In genomic region chr1:54841788-54842187, GRCm38 (mm10) we compare ENCODE assay signal across 10 mouse cellular contexts.
DNase-seq lines count a peak whose midpoint lies in the region; ATAC-seq and TF ChIP-seq lines count a peak whose summit lies in the region.
"Had no signal": no experiment of that assay in that cellular context is flagged by ENCODE, and none has a peak within 500 bp of the region (broad histone marks: within the 10 kb centered on the region; RNA-seq: fewer than 3 reads in every experiment).

No protein-coding gene starts in this region.

- H3K27me3 ChIP-seq in heart, embryonic 16.5 days (ENCODE audit: control insufficient read depth, insufficient read depth, low read length): no peaks in the 10 kb centered on the region
- no peaks in the 10 kb centered on the region for H3K27me3 ChIP-seq in CH12.LX (replicated peaks)

- H3K4me2 ChIP-seq in heart, embryonic 16.5 days (ENCODE audit: low read depth, low read length): no peak overlapping the region
- peak overlapping the region; percentile 24; the same call in 1 of the 2 replicates for H3K4me2 ChIP-seq in CH12.LX (ENCODE audit: insufficient read depth, low read depth, poor library complexity, severe bottlenecking)

- H3K9ac ChIP-seq in heart, embryonic 16.5 days (ENCODE audit: low read length): no peak overlapping the region
- H3K9ac ChIP-seq in CH12.LX (ENCODE audit: insufficient read depth, low read depth): no peak overlapping the region
- H3K9ac ChIP-seq: liver, embryonic 14.5 days had no signal

- H3K4me3 ChIP-seq in heart, embryonic 16.5 days (ENCODE audit: low read length): no peak overlapping the region
- no peak overlapping the region for H3K4me3 ChIP-seq in CH12.LX (replicated peaks in 1 of 3; ENCODE audit: low read depth in 2 of 3, low read length in 2 of 3, poor library complexity in 1 of 3)

- H3K4me1 ChIP-seq in heart, embryonic 16.5 days (ENCODE audit: control insufficient read depth, insufficient read depth, low read length): peaks cover 25% of the 10 kb centered on the region
- H3K4me1 ChIP-seq in CH12.LX (ENCODE audit: control insufficient read depth in 1 of 2, insufficient read depth in 2 of 2): peaks cover 32 to 87% of the 10 kb centered on the region in 2 experiments

- ATAC-seq in heart, embryonic 16.5 days (replicated peaks; ENCODE audit: extremely low read depth, insufficient read depth, low FRiP score): peak; percentile 47
- peak; percentile 79 for ATAC-seq in megakaryocyte, adult 5-6 weeks (ENCODE audit: poor library complexity, severe bottlenecking)

- 49% methylated on average over 5 of the region's 5 CpGs for WGBS in heart, embryonic 16.5 days

- H3K79me2 ChIP-seq in CH12.LX (replicated peaks; ENCODE audit: control insufficient read depth, extremely low read depth, insufficient read depth, poor library complexity, severe bottlenecking): peaks cover under 1% of the 10 kb centered on the region; the same call in 1 of the 2 replicates

- TF ChIP-seq CTCF in CH12.LX (conservative IDR thresholded peaks at IDR 0.05 in 1 of 2, IDR thresholded peaks at IDR 0.05 in 1 of 2; ENCODE audit: low read depth in 2 of 2, low read length in 2 of 2): no peak

- TF ChIP-seq RAD21 in CH12.LX (IDR thresholded peaks at IDR 0.05; ENCODE audit: low read depth, low read length): no peak

- dilution Hi-C loops in CH12.LX (cut with MboI; ENCODE audit: extremely low pct_ligation_motif_present, extremely low pct_unique_long_range_greater_than_20kb, low sequenced_read_pairs): no loop called here

- no peak for DNase-seq in heart, adult 18-20 months
- peak; percentile 97 for DNase-seq in CH12.LX (ENCODE audit: extremely low read depth)
- peak; percentile 67 to 79 for DNase-seq in thymus, adult 18-20 months
- no peak for DNase-seq in frontal cortex, postnatal 10 days (ENCODE audit: low spot score in 2 of 2)
- DNase-seq in adrenal gland, postnatal 25 days: no peak
- no peak for DNase-seq in cerebellum, adult 11 months
- DNase-seq: kidney, adult 11 months had no signal

- no peaks in the 10 kb centered on the region for H3K36me3 ChIP-seq in heart, embryonic 16.5 days (ENCODE audit: control insufficient read depth, insufficient read depth)
- H3K36me3 ChIP-seq in CH12.LX (replicated peaks in 1 of 2; ENCODE audit: control insufficient read depth in 1 of 2, insufficient read depth in 1 of 2, low read length in 1 of 2): no peaks in the 10 kb centered on the region

- in situ Hi-C loops in CH12.LX (cut with MboI; ENCODE audit: low pct_ligation_motif_present, low pct_unique_long_range_greater_than_20kb, low sequenced_read_pairs): no loop called here

- TF ChIP-seq EP300 in CH12.LX (IDR thresholded peaks at IDR 0.05; ENCODE audit: low read length): peak; percentile 80

- H3K27ac ChIP-seq in heart, embryonic 16.5 days (ENCODE audit: low read length): no peak overlapping the region
- H3K27ac ChIP-seq in CH12.LX (ENCODE audit: insufficient read depth, low read depth): peak overlapping the region; percentile 51
- H3K27ac ChIP-seq: liver, embryonic 14.5 days had no signal

- TF ChIP-seq POLR2A in CH12.LX (IDR thresholded peaks at IDR 0.05; ENCODE audit: low read depth, low read length): peak; percentile 55

- H3K9me3 ChIP-seq in heart, embryonic 16.5 days (replicated peaks; ENCODE audit: control insufficient read depth, low read length): no peaks in the 10 kb centered on the region
- no peaks in the 10 kb centered on the region for H3K9me3 ChIP-seq in CH12.LX (replicated peaks; ENCODE audit: low read length)

TF ChIP-seq in CH12.LX, 34 proteins besides CTCF, POLR2A, EP300 and RAD21:
- peak; percentile 90 for TF ChIP-seq TCF12 (IDR thresholded peaks at IDR 0.05; ENCODE audit: low read depth, low read length)
- TF ChIP-seq ETS1 (conservative IDR thresholded peaks at IDR 0.05; ENCODE audit: low read depth, low read length): peak; percentile 81
- peak; percentile 88 for TF ChIP-seq MEF2A (IDR thresholded peaks at IDR 0.05; ENCODE audit: borderline replicate concordance, low read depth, low read length)
- peak; percentile 88 for TF ChIP-seq IRF4 (IDR thresholded peaks at IDR 0.05; ENCODE audit: low read depth, low read length)
- no peak for TF ChIP-seq GABPA (IDR thresholded peaks at IDR 0.05; ENCODE audit: insufficient replicate concordance, low read depth, low read length)
- no peak for TF ChIP-seq NRF1 (IDR thresholded peaks at IDR 0.05; ENCODE audit: low read depth, low read length)
- TF ChIP-seq MAX (IDR thresholded peaks at IDR 0.05; ENCODE audit: low read length): no peak; the same call in 1 of the 2 replicates
- no peak for TF ChIP-seq MXI1 (IDR thresholded peaks at IDR 0.05; ENCODE audit: low read depth, low read length)
- no peak for TF ChIP-seq ZKSCAN1 (IDR thresholded peaks at IDR 0.05; ENCODE audit: borderline replicate concordance, low read depth, low read length)
- TF ChIP-seq NELFE (IDR thresholded peaks at IDR 0.05; ENCODE audit: low read depth, low read length): no peak
- 0 out of 2 replicates have a peak, but pooled peaks have one; percentile 5 for TF ChIP-seq JUND (conservative IDR thresholded peaks at IDR 0.05; ENCODE audit: low read depth, low read length)
- TF ChIP-seq TBP (conservative IDR thresholded peaks at IDR 0.05; ENCODE audit: low read depth, low read length): 0 out of 2 replicates have a peak, but pooled peaks have one; percentile 34
- TF ChIP-seq CHD2 (IDR thresholded peaks at IDR 0.05; ENCODE audit: low read length): no peak
- TF ChIP-seq SMC3 (IDR thresholded peaks at IDR 0.05; ENCODE audit: low read depth, low read length): no peak
- no peak for TF ChIP-seq MAZ (IDR thresholded peaks at IDR 0.05; ENCODE audit: low read depth, low read length)
- TF ChIP-seq BHLHE40 (IDR thresholded peaks at IDR 0.05; ENCODE audit: low read depth, low read length): peak; percentile 79
- TF ChIP-seq UBTF (IDR thresholded peaks at IDR 0.05; ENCODE audit: low read depth, low read length): no peak
- TF ChIP-seq MYC (IDR thresholded peaks at IDR 0.05; ENCODE audit: low read depth, low read length): 0 out of 2 replicates have a peak, but pooled peaks have one; percentile 53
- TF ChIP-seq ELF1 (IDR thresholded peaks at IDR 0.05; ENCODE audit: low read depth, low read length): peak; percentile 92
- peak; percentile 61 for TF ChIP-seq HCFC1 (IDR thresholded peaks at IDR 0.05; ENCODE audit: low read depth, low read length)

Comparison
In these comparisons a context has a peak if more than half of its experiments do, and no peak if none do; other contexts are left out.
1. DNase-seq: peak in CH12.LX (single experiment) and thymus, adult 18-20 months (2 of 2); none in heart, adult 18-20 months (0 of 2), frontal cortex, postnatal 10 days (0 of 2), adrenal gland, postnatal 25 days (single experiment) and cerebellum, adult 11 months (single experiment).